Mouse (Mus musculus): ENCODE data around the gene Ncoa3.
"Not testable (repeated sequence)": the region's sequence is repeated elsewhere in the genome, so short reads cannot be mapped to it uniquely, and the experiment has no call there.

Ncoa3 gene

GRCm38 (mm10) chr2:165992270-165993172, at the start of gene Ncoa3:
Gene Ncoa3 (plus strand): TSS chr2:165992636.
- DNase-seq (ENCODE audit: low spot score in 2 of 2), result peak; percentile 79 to 94

GRCm38 (mm10) chr2:165943113-165943512, 49.3 kb upstream of the Ncoa3 start:
- DNase-seq (ENCODE audit: low spot score in 2 of 2), result no peak

- DNase-seq (ENCODE audit: low spot score in 2 of 2), result no peak
Measured at GRCm38 (mm10) chr2:165944576-165945351, 47.7 kb upstream of the Ncoa3 start.

DNA sequence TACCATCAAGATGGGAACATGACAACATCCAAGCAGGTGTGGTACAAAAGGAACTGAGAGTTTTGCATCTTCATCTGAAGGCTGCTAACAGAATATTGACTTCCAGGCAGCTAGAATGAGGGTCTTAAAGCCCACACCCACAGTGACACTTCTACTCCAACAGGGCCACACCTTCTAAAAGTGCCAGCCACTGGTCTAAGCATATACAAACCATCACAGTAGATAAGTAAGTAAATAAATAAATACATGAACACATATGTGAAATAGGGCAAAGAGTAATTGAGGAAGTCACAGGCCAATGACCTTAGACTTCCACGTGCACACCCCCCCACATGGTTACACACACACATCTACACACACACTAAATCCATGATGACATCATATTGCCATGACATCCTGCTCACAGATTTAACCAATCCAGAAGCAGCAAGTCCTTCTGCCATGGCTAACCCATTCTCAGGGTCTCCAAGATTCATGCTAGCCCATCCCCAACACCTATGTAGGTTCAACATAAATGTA, 46.3 kb upstream of the Ncoa3 start:
- DNase-seq (ENCODE audit: low spot score in 2 of 2), result no peak

DNA sequence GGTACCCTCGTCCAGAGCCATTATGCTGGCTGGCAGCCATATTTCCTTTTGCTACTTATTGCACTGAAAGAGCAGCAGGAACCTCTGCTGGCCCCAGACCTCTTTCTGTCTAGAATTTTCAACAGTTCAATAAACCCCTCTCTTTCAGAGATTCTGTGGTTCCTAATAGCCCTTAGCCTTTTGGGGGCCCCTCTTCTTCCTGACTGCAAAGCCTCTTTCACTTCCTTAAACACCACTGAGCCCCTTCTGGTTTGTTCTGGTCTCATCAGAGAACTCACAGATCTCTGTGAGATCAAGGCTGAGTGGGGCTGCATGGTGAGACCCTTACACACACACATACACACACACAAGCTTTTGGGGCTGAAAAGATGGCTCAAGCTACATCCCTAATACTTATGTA, 44.4 kb upstream of the Ncoa3 start:
- DNase-seq (ENCODE audit: low spot score in 2 of 2), result peak in 1 of 2 experiments; percentile 41

GRCm38 (mm10) chr2:165948785-165949184, 43.7 kb upstream of the Ncoa3 start:
- DNase-seq (ENCODE audit: low spot score in 2 of 2), result not testable (repeated sequence)

- no peak for DNase-seq (ENCODE audit: low spot score in 2 of 2)
Measured at GRCm38 (mm10) chr2:165949719-165950118, 42.7 kb upstream of the Ncoa3 start.

DNA sequence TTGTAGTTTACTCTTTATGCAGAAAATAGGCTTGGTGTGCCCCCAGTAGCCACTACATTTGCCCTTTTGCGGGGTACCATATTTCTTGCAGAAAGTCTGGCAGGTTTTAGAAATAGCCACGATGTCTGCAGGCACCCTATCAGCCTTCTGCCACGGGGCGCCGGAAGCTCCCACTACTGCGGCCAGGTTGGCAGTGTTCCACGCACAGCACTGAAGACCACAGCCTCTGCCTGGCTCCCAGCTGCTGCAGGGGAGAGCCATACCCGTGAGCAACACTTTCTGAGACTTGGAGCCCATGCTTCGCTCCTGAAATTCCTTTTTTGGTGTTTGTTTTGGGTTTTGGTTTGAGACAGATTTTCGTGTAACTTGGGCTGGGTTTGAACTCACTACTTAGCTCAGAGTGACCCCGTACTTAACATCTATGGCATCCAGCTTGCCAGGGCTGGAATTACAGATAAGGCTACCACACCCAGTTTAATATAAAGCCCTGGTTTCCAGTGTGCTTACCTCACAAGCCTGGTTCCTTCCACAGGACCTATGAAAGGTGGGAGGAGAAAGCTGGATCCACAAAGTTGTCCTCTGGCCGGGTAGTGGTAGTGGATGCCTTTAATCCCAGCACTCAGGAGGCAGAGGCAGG, 40.9 kb upstream of the Ncoa3 start:
- peak in 1 of 2 experiments; percentile 48 for DNase-seq (ENCODE audit: low spot score in 2 of 2)

GRCm38 (mm10) chr2:165954872-165955271, 37.6 kb upstream of the Ncoa3 start:
- DNase-seq (ENCODE audit: low spot score in 2 of 2), result peak; percentile 44 to 74

- DNase-seq (ENCODE audit: low spot score in 2 of 2), result no peak
Measured at GRCm38 (mm10) chr2:165955386-165955785, 37.0 kb upstream of the Ncoa3 start.

GRCm38 (mm10) chr2:165956096-165956740, 36.2 kb upstream of the Ncoa3 start:
- no peak for DNase-seq (ENCODE audit: low spot score in 2 of 2)

DNA sequence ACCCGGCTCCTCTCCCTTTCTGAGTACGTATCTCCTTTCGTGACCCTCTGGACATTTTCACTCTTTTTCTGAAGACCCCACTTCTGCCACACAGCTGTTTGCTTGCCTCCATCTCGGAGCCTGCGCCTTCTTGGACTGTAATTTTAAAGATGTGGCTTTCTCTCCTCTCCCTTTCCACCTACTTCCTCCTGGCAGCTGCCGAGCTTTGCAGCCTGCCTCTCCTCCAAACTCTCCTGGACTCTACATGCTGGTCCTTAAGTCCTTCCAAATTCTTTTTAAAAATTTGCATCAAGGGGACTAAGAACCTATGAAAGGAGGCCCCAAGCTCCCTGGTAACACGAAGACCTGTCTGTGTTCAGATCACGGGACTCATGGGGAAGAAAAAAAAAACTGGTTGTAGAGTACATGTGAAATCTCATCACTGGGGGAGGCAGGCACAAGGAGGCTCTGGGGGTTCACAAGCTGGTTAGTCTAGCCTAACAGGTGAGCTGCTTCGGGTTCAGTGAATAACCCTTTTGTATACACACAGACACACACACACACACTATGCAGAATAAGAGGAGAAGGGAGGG, 35.1 kb upstream of the Ncoa3 start:
- DNase-seq (ENCODE audit: low spot score in 2 of 2), result no peak

DNA sequence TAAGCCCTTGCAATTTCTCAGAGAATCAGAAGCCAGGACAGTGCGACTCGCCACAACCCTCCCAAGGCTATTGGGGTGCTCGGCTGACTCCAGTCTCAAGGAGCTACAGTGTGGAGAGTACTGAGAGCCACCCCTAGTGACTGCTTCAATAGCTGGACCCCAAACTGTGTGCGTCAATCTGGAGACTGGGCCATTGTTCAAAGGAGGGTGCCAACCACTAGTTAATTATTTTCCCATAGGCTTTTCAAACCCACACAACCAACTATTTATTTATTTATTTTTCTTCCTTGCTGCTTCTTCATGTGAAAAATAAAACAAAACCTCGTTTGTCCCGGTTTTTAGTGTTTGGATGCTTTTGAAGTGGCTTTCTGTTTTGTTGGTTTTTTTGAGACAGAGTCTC, 33.9 kb upstream of the Ncoa3 start:
- no peak for DNase-seq (ENCODE audit: low spot score in 2 of 2)

- no peak for DNase-seq (ENCODE audit: low spot score in 2 of 2)
Measured at GRCm38 (mm10) chr2:165960695-165961094, 31.7 kb upstream of the Ncoa3 start.

GRCm38 (mm10) chr2:165962824-165963223, 29.6 kb upstream of the Ncoa3 start:
- DNase-seq (ENCODE audit: low spot score in 2 of 2), result no peak

- DNase-seq (ENCODE audit: low spot score in 2 of 2), result no peak
Measured at GRCm38 (mm10) chr2:165964121-165964520, 28.3 kb upstream of the Ncoa3 start.

DNA sequence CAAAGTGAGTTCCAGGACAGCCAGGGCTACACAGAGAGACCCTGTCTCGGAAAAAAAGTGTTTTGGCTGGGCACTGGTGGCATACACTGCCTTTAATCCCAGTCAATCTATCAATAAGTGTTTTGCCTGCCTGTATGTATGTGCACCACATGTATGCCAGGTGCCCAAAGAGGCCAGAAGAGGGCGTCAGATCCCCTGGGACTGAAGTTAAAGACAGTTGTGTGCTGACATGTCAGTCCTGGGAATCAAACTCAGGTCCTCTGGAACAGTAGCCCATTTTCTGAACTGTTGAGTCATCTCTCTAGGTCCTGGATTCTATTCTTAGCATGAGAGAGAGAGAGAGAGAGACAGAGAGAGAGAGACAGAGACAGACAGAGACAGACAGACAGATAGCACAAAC, 25.4 kb upstream of the Ncoa3 start:
- no peak for DNase-seq (ENCODE audit: low spot score in 2 of 2)

- DNase-seq (ENCODE audit: low spot score in 2 of 2), result peak in 1 of 2 experiments; percentile 81
Measured at GRCm38 (mm10) chr2:165967823-165968555, 24.4 kb upstream of the Ncoa3 start.

- DNase-seq (ENCODE audit: low spot score in 2 of 2), result no peak
Measured at GRCm38 (mm10) chr2:165968876-165969275, 23.6 kb upstream of the Ncoa3 start.

DNA sequence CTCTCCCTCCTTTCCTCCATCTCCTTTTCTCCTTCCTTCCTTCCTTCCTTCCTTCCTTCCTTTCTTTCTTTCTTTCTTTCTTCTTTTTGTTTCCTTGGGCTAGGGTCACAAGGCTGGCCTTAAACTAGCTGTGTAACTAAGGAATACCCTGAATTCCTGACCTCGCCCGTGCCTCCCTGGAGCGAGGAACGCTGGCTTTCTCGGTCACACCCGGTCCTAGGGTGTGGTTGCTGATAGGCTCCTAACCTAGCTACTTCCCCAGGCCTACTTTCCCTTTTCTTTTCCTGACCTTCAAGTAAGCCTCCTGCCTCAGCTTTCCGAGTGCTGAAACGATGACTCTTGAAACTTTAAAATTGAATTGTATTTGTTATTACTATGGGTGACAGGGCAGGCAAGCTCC, 23.0 kb upstream of the Ncoa3 start:
- no peak for DNase-seq (ENCODE audit: low spot score in 2 of 2)
